Mouse (Mus musculus) bone marrow, adult 2 months (tissue): ENCODE data around the gene Smarca1.

ENCODE experiments used
- CTCF ChIP-seq: fragments of 200-500 bp; IDR thresholded peaks from 2 replicates; pipeline ENCODE4 v1.5.1; 2011; ENCODE audit warnings: low read length, control low read depth; ENCODE audit not compliant: control insufficient read depth, insufficient read depth
- POLR2A ChIP-seq: fragments of 200-500 bp; IDR thresholded peaks from 2 replicates; pipeline ENCODE4 v1.6.1; 2011; ENCODE audit warnings: low read depth, mild to moderate bottlenecking, control low read depth, low read length, borderline replicate concordance; ENCODE audit not compliant: control insufficient read depth

- no peak for TF ChIP-seq CTCF
- TF ChIP-seq POLR2A: no peak
Measured at GRCm38 (mm10) chrX:47835098-47835834, 57.5 kb downstream of the Smarca1 start.
